Mouse (Mus musculus): ENCODE measurements around the gene Krt8.

GRCm38 (mm10) chr15:102013651-102014050 lies 9.4 kb upstream of the Krt8 start:
- TF ChIP-seq MAFK (IDR thresholded peaks at IDR 0.05; ENCODE audit: borderline replicate concordance, low read depth, low read length) (no peak), HCFC1 (IDR thresholded peaks at IDR 0.05; ENCODE audit: low read depth, low read length) (no peak), POLR2AphosphoS5 (IDR thresholded peaks at IDR 0.05; ENCODE audit: borderline replicate concordance, low read depth, low read length) (no peak), CTCF (IDR thresholded peaks at IDR 0.05 in 2 of 3, conservative IDR thresholded peaks at IDR 0.05 in 1 of 3; ENCODE audit: control insufficient read depth in 1 of 3, insufficient read depth in 1 of 3, low read depth in 2 of 3, low read length in 3 of 3, poor library complexity in 1 of 3, severe bottlenecking in 1 of 3) (no peak)

All from MEL (cell line).